Mouse (Mus musculus) limb, embryonic 14.5 days (tissue): Measurements from ENCODE around the gene C8a. TPM values are rescaled to one million over a fixed set of nuclear protein-coding genes. Genes with fewer than 3 reads are reported as not detected.
A peak's percentile ranks its signal among the peaks of the same experiment; 100 is the strongest.

Experiments
- ATAC-seq: fragments of 200-750 bp; cut with Nextera tagmentation; 2 replicates; pipeline ENCODE4 v1.8.0; 2017; ENCODE audit warnings: low read depth, moderate number of reproducible peaks, moderate TSS enrichment; ENCODE audit not compliant: low FRiP score
- DNase-seq: peaks from one replicate; pipeline ENCODE4 v3.0.0-alpha.2; 2015; ENCODE audit warnings: low spot score
- H3K27ac ChIP-seq: fragments of 300-500 bp; sonication (generic); replicated peaks from 2 replicates; pipeline ENCODE4 v1.5.1; 2014; ENCODE audit warnings: low read depth, mild to moderate bottlenecking, low read length, moderate library complexity, mixed read lengths
- H3K27me3 ChIP-seq: fragments of 300-500 bp; sonication (generic); 2 replicates; pipeline ENCODE4 v1.6.1; 2014; ENCODE audit warnings: low read length, mixed read lengths; ENCODE audit not compliant: control insufficient read depth, insufficient read depth
- H3K36me3 ChIP-seq: fragments of 300-500 bp; sonication (generic); 2 replicates; pipeline ENCODE4 v1.6.1; 2014; ENCODE audit warnings: mild to moderate bottlenecking, low read length, moderate library complexity, mixed read lengths; ENCODE audit not compliant: control insufficient read depth, insufficient read depth
- H3K4me1 ChIP-seq: fragments of 300-500 bp; sonication (generic); 2 replicates; pipeline ENCODE4 v1.6.1; 2014; ENCODE audit warnings: antibody characterized with exemption, low read length, mixed read lengths; ENCODE audit not compliant: control insufficient read depth, insufficient read depth
- H3K4me2 ChIP-seq: fragments of 300-500 bp; sonication (generic); replicated peaks from 2 replicates; pipeline ENCODE4 v1.6.1; 2014; ENCODE audit warnings: low read depth, mild to moderate bottlenecking, low read length, moderate library complexity; ENCODE audit not compliant: severe bottlenecking
- H3K4me3 ChIP-seq: fragments of 300-500 bp; sonication (generic); replicated peaks from 2 replicates; pipeline ENCODE4 v1.5.1; 2014; ENCODE audit warnings: low read length
- H3K9ac ChIP-seq: fragments of 300-500 bp; sonication (generic); 2 replicates; pipeline ENCODE4 v1.6.1; 2014; ENCODE audit warnings: mild to moderate bottlenecking, low read depth, low read length, moderate library complexity; ENCODE audit not compliant: severe bottlenecking
- H3K9me3 ChIP-seq: fragments of 300-500 bp; sonication (generic); 2 replicates; pipeline ENCODE4 v1.6.1; 2016; ENCODE audit warnings: low read length; ENCODE audit not compliant: control insufficient read depth
- POLR2A ChIP-seq: fragments of 200-500 bp; IDR thresholded peaks from 2 replicates; pipeline ENCODE4 v1.8.0; 2012; ENCODE audit warnings: inconsistent platforms, mild to moderate bottlenecking, moderate library complexity, borderline replicate concordance; ENCODE audit not compliant: insufficient read depth, insufficient read length; ENCODE audit errors: extremely low read depth
- WGBS: fragments of 180-500 bp; shearing (Covaris S2); extraction: QIAGEN DNeasy Blood & Tissue Kit; methylation state at CpG from one replicate; pipeline ENCODE4 v1.1.7; 2014; 5-methylcytosine and 5-hydroxymethylcytosine counted together
- polyA plus RNA-seq, 2 experiments: library from polyadenylated mRNA; depleted of rRNA in 1 of 2; stranded (reverse) in 1 of 2; unstranded in 1 of 2; fragments of >200 nt; fragmentation: Nextera tagmentation in 1 of 2; extraction: Ambion mirVana in 1 of 2; gene quantifications; 2 replicates each; pipeline versions ENCODE4 v1.2.1 to v1.2.3; 2012 to 2014

C8a gene
- polyA plus RNA-seq, 2 experiments: 0.04 TPM; not detected in 1

DNA sequence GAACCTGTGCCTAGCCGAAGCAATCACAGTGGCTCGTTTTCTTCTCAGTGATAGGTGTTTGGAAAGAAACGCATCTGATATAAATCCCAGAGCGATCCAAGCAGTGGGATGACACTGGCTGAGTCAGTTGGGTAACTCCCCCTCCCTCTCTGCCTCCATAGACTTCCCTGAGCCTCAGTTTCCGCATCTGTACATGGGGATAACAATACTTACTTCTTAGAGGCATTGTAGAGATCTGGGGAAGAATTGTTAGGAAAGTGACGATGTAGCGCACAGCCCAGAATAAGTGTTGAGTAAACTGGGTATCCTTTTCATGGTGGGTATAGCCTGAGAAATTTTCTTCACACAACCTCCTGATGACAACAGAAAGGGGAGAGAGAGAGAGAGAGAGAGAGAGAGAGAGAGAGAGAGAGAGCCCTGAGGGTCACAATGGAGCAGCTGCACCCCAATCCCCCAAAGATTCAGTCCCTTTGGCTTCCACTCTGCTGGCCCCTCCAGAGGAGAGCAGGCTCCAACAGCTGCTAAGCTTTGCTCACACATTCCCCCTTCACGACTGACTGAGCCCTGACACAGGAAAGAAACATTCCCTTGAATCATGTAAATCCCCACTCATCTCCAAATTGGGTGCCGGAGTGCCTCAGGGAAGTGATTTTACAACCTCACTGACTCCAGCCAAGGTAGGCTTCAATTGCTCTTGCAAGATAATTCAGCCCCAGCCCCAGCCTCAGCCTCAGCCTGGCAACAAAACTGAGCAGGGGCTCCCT, 12.5 kb upstream of the C8a start:
- Histone ChIP-seq H3K27ac (no peak overlapping the region), H3K9ac (no peak overlapping the region), H3K36me3 (no peaks in the 10 kb centered on the region), H3K27me3 (no peaks in the 10 kb centered on the region), H3K4me1 (peaks cover 6% of the 10 kb centered on the region; the same call in 1 of the 2 replicates), H3K9me3 (no peaks in the 10 kb centered on the region), H3K4me2 (no peak overlapping the region), H3K4me3 (no peak overlapping the region)
- DNase-seq (peak; percentile 7), ATAC-seq (no peak)
- no peak for TF ChIP-seq POLR2A
- WGBS: 69% methylated on average over 9 of the region's 9 CpGs

DNA sequence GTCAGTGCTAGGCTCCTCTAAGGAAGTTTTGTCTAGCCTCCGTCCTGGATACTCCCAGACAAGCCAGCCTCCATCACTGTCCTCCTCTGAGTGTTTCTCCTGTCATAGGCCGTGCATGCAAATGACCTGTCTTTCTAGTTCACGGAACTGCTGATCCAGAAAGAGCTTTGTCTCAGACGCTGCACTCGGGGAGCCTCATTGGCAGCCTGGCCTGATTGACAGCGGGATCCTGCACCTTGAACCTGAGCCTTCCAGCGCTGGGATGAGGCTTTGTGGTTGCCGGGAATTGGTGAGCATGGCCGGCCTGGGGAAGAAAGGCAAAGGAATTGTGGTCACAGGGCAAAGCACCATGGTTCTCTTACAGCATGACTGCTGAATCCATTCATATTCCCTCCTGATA, 11.3 kb upstream of the C8a start:
- ATAC-seq (no peak), DNase-seq (no peak)
- Histone ChIP-seq H3K36me3 (no peaks in the 10 kb centered on the region), H3K4me3 (no peak overlapping the region), H3K27ac (no peak overlapping the region), H3K9me3 (no peaks in the 10 kb centered on the region), H3K4me2 (no peak overlapping the region), H3K4me1 (peaks cover 2% of the 10 kb centered on the region; the same call in 1 of the 2 replicates), H3K27me3 (no peaks in the 10 kb centered on the region), H3K9ac (no peak overlapping the region)
- TF ChIP-seq POLR2A: no peak
- 70% methylated on average over 9 of the region's 9 CpGs for WGBS

DNA sequence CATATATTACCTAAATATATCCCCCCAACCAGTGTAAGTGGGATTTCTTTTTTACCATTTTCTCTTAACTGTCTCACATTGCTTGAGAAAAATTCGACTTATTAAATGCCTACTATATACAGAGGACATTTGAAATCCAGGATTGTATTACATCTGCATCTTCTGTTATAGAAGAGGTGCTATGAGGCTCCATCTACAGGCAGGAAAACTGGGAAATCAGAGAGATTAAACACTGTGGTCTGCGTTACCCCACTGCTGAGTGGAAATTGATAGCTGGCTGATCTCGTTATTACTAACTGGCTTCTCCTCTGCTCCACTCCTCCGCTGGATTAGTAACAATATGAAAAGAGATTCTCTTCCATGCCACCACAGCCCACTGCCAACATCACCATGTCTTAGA, 366 bp downstream of the C8a start:
- WGBS: 74% methylated on average over 4 of the region's 4 CpGs
- no peak overlapping the region for H3K9ac ChIP-seq
- no peak overlapping the region for H3K27ac ChIP-seq
- H3K36me3 ChIP-seq: no peaks in the 10 kb centered on the region
- no peaks in the 10 kb centered on the region for H3K27me3 ChIP-seq
- ATAC-seq: no peak
- no peak for TF ChIP-seq POLR2A
- H3K4me2 ChIP-seq: no peak overlapping the region
- DNase-seq: no peak
- H3K4me1 ChIP-seq: no peaks in the 10 kb centered on the region
- no peaks in the 10 kb centered on the region for H3K9me3 ChIP-seq
- H3K4me3 ChIP-seq: no peak overlapping the region

DNA sequence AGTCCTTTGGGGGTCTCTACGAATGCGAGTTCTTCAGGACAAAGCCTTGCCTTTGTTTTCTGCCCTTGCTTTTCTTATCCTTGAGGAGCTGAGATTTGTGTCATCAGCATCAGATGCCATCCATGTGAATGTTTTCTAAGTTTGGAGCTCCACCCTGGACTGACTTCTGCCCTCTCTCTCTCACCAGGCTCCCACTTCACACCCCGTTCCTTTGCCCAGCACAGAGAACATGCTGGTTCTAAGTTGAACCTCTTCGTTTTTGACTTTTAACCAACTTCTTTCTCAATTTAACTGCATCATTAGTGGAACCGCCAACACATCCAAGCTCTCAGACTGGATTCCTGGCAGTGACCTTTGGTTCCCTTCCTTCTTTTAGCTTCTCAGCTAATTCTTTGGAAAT, 6.0 kb downstream of the C8a start:
- H3K4me1 ChIP-seq: no peaks in the 10 kb centered on the region
- no peak overlapping the region for H3K27ac ChIP-seq
- no peak overlapping the region for H3K4me2 ChIP-seq
- no peak for TF ChIP-seq POLR2A
- H3K4me3 ChIP-seq: no peak overlapping the region
- ATAC-seq (no peak), DNase-seq (no peak)
- 83% methylated on average over 5 of the region's 5 CpGs for WGBS
- H3K27me3 ChIP-seq: no peaks in the 10 kb centered on the region
- H3K36me3 ChIP-seq: no peaks in the 10 kb centered on the region
- H3K9me3 ChIP-seq: no peaks in the 10 kb centered on the region
- no peak overlapping the region for H3K9ac ChIP-seq

DNA sequence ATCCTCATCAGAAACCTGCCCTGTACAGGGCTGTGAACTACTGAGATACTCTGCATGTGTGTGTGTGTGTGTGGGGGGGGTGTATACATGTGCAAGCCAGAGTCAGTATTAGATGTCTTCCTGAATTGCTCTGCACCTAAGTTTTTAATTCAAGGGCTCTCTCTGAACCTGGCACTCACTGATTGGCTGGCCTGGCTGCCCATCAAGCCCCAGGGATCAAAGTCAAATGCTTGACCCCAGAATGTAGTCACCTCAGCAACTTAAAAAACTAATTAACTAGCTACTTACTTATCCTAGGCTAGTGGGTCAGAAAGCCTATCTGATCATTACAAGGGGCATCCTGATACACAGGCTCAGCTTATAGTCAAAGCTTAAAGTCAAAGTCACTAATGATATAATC, 6.6 kb downstream of the C8a start:
- no peak for TF ChIP-seq POLR2A

More for the DNA sequence above, 6.6 kb downstream of the C8a start:
- ATAC-seq (no peak), DNase-seq (no peak)
- H3K4me3 ChIP-seq: no peak overlapping the region
- no peak overlapping the region for H3K4me2 ChIP-seq
- H3K27me3 ChIP-seq: no peaks in the 10 kb centered on the region
- no peak overlapping the region for H3K9ac ChIP-seq
- H3K9me3 ChIP-seq: no peaks in the 10 kb centered on the region
- no peaks in the 10 kb centered on the region for H3K36me3 ChIP-seq
- H3K27ac ChIP-seq: no peak overlapping the region
- H3K4me1 ChIP-seq: no peaks in the 10 kb centered on the region
